Mouse (Mus musculus) liver, embryonic 14.5 days (tissue): ENCODE measurements around the gene Gtf2h5. TPM values are rescaled to one million over a fixed set of nuclear protein-coding genes. Genes with fewer than 3 reads are reported as not detected.

Experiments used
- ATAC-seq: fragments of 200-750 bp; cut with Nextera tagmentation; 2 replicates; pipeline ENCODE4 v1.8.0; 2017; ENCODE audit warnings: moderate number of reproducible peaks, mild to moderate bottlenecking, moderate library complexity; ENCODE audit not compliant: insufficient read depth
- DNase-seq, 3 experiments: peaks; one replicate each; pipeline ENCODE4 v3.0.0-alpha.2; 2012 to 2013; ENCODE audit warnings: low read depth in 3 of 3, low spot score in 3 of 3
- H3K27ac ChIP-seq: fragments of 300-500 bp; sonication (generic); 2 replicates; pipeline ENCODE4 v1.5.1; 2014; ENCODE audit warnings: moderate library complexity, mild to moderate bottlenecking, control low read depth, inconsistent platforms
- H3K27me3 ChIP-seq: fragments of 300-500 bp; sonication (generic); 2 replicates; pipeline ENCODE4 v1.6.1; 2014; ENCODE audit warnings: mild to moderate bottlenecking, low read length, moderate library complexity; ENCODE audit not compliant: control insufficient read depth, insufficient read depth
- H3K36me3 ChIP-seq: fragments of 300-500 bp; sonication (generic); replicated peaks from 2 replicates; pipeline ENCODE4 v1.6.1; 2014; ENCODE audit warnings: low read depth; ENCODE audit not compliant: control insufficient read depth, insufficient read depth
- H3K4me1 ChIP-seq, 2 experiments: fragments of 200-500 bp in 1 of 2; fragments of 300-500 bp in 1 of 2; sonication (generic) in 1 of 2; replicated peaks; 2 replicates each; pipeline ENCODE4 v1.6.1; 2012 to 2014; ENCODE audit warnings: antibody characterized with exemption in 1 of 2, inconsistent platforms in 1 of 2, low read length in 1 of 2; ENCODE audit not compliant: control insufficient read depth in 2 of 2, insufficient read depth in 2 of 2
- H3K4me2 ChIP-seq: fragments of 300-500 bp; sonication (generic); 2 replicates; pipeline ENCODE4 v1.6.1; 2014; ENCODE audit warnings: low read depth, mild to moderate bottlenecking, control low read depth, moderate library complexity
- H3K4me3 ChIP-seq, 2 experiments: fragments of 200-500 bp in 1 of 2; fragments of 300-500 bp in 1 of 2; sonication (generic) in 1 of 2; 2 replicates each; pipeline ENCODE4 v1.5.1; 2012 to 2014; ENCODE audit warnings: low read depth in 2 of 2, low read length in 2 of 2, mild to moderate bottlenecking in 2 of 2, control low read depth in 1 of 2, inconsistent platforms in 1 of 2, moderate library complexity in 1 of 2; ENCODE audit not compliant: insufficient read depth in 1 of 2
- H3K9ac ChIP-seq: fragments of 300-500 bp; sonication (generic); replicated peaks from 2 replicates; pipeline ENCODE4 v1.6.1; 2014; ENCODE audit warnings: mild to moderate bottlenecking, control low read depth, moderate library complexity
- H3K9me3 ChIP-seq: fragments of 300-500 bp; sonication (generic); 2 replicates; pipeline ENCODE4 v1.6.1; 2016; ENCODE audit warnings: low read length, mixed read lengths; ENCODE audit not compliant: control insufficient read depth
- CTCF ChIP-seq: IDR thresholded peaks from 2 replicates; pipeline ENCODE4 v1.5.1; 2016; ENCODE audit warnings: antibody characterized with exemption, low read depth, control low read depth
- EP300 ChIP-seq: IDR thresholded peaks from 2 replicates; pipeline ENCODE4 v1.6.1; 2016; ENCODE audit warnings: antibody characterized with exemption, low read depth
- WGBS: fragments of 180-500 bp; shearing (Covaris S2); extraction: QIAGEN DNeasy Blood & Tissue Kit; methylation state at CpG from one replicate; pipeline ENCODE4 v1.1.7; 2014; ENCODE audit not compliant: insufficient replicate concordance; 5-methylcytosine and 5-hydroxymethylcytosine counted together
- polyA plus RNA-seq, 2 experiments: library from polyadenylated mRNA; depleted of rRNA in 1 of 2; stranded (reverse) in 1 of 2; unstranded in 1 of 2; fragments of >200 nt; fragmentation: Nextera tagmentation in 1 of 2; extraction: Ambion mirVana in 1 of 2; gene quantifications; 2 replicates each; pipeline versions ENCODE4 v1.2.1 to v1.2.3; 2012 to 2014

Gene Gtf2h5
- polyA plus RNA-seq, 2 experiments = 26.7 to 84.0 TPM

DNA sequence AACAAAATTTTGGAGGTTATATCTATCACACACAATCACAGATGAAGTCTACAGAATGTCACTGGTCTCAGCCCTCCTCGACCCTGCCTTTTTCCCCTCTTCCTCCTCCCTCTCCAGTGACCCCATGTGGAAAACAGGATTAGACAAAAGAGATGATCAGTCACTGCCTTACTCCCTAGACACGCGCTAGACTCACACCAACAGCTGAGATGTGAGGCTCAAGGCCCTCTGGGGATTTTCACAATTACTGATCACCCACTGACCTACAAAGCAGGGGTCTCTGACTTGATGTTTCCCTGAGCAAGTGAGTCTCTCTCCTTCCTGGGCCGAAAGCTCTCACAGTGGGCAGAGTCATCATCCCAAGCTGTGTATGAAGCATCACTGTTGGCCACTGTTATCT is 26.8 kb upstream of the Gtf2h5 start:
- DNase-seq (no peak), ATAC-seq (no peak)
- no peaks in the 10 kb centered on the region for H3K36me3 ChIP-seq
- no peaks in the 10 kb centered on the region for H3K27me3 ChIP-seq
- 68% methylated on average over 4 of the region's 4 CpGs for WGBS
- no peak overlapping the region for H3K4me3 ChIP-seq
- H3K4me2 ChIP-seq = no peak overlapping the region
- no peak overlapping the region for H3K9ac ChIP-seq
- no peaks in the 10 kb centered on the region for H3K9me3 ChIP-seq
- no peak overlapping the region for H3K27ac ChIP-seq
- TF ChIP-seq CTCF (no peak), EP300 (no peak)
- no peaks in the 10 kb centered on the region for H3K4me1 ChIP-seq

DNA sequence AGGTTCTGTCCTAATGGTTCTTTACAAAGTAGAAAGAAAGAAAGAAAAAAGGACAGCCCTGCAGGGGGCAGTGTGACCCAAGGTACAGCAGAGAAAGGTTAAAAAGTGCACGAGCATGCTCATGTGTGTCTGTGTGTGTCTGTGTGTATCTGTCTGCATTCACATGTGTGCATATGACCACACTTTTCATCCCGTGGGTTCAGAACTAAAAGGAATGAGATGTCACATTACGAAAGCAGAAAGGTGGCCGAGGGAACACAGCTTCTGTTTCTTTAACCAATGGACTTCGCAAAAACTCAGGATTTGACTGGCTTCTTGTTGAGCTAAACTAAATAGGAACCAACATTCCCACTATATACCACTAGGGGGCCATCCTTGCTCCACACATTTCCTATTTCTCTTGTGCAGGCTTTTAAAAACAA is 24.6 kb upstream of the Gtf2h5 start:
- Histone ChIP-seq H3K27me3 (no peaks in the 10 kb centered on the region), H3K4me2 (no peak overlapping the region), H3K9me3 (no peaks in the 10 kb centered on the region), H3K4me1 (no peaks in the 10 kb centered on the region), H3K9ac (no peak overlapping the region), H3K27ac (no peak overlapping the region), H3K4me3 (no peak overlapping the region), H3K36me3 (no peaks in the 10 kb centered on the region)
- 13% methylated on average over 5 of the region's 5 CpGs for WGBS
- TF ChIP-seq EP300 = no peak
- peak; percentile 75 for TF ChIP-seq CTCF
- ATAC-seq = no peak
- peak; percentile 27 to 48 (median 29) for DNase-seq

DNA sequence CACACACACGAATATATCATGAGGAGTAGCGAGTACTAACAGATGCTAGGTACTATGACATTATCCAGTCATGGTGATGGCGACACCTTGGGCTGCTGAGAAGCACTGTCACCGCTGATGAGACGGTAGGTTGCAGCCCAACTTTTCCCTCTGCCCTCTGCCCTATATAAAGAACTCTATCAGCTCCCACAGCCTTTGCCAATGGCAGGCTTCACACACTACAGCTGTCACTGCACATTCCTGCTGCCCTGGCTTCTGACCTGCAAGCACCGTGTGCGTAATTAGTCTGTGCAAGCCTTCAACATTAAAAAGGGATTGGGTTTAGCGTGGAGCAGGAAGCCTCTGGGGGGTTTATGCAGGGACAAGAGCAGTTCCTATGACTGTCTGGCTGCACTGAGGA is 16.8 kb upstream of the Gtf2h5 start:
- Histone ChIP-seq H3K4me1 (no peaks in the 10 kb centered on the region), H3K4me2 (no peak overlapping the region), H3K27ac (no peak overlapping the region), H3K9me3 (no peaks in the 10 kb centered on the region), H3K9ac (no peak overlapping the region), H3K4me3 (no peak overlapping the region), H3K36me3 (no peaks in the 10 kb centered on the region), H3K27me3 (no peaks in the 10 kb centered on the region)
- 76% methylated on average over 8 of the region's 8 CpGs for WGBS
- DNase-seq (no peak), ATAC-seq (no peak)
- TF ChIP-seq EP300 = no peak
- no peak for TF ChIP-seq CTCF

DNA sequence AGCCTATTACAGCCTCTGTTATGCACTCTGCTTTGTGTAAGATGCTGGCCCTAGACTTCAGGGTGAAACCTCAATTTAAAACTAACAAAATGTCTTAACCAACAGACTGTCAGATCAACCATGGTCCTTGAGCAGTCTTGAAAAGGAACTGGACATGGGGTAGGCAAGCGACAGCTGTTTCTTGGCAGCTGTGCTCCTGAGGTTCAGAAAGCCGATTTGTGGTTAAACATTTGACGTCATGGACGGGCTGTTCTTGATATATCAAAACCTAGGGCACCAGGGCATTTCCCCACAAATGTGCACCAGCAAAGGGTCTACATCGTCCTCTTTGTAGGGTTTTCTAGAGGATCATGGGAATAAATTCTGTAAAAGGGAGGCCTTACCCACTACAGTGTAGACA is 16.1 kb upstream of the Gtf2h5 start:
- no peak for ATAC-seq
- TF ChIP-seq CTCF (no peak), EP300 (no peak)
- Histone ChIP-seq H3K9ac (no peak overlapping the region), H3K27ac (no peak overlapping the region), H3K36me3 (no peaks in the 10 kb centered on the region), H3K4me1 (no peaks in the 10 kb centered on the region), H3K9me3 (no peaks in the 10 kb centered on the region), H3K4me2 (no peak overlapping the region), H3K27me3 (no peaks in the 10 kb centered on the region), H3K4me3 (no peak overlapping the region)
- no peak for DNase-seq
- 56% methylated on average over 5 of the region's 5 CpGs for WGBS

DNA sequence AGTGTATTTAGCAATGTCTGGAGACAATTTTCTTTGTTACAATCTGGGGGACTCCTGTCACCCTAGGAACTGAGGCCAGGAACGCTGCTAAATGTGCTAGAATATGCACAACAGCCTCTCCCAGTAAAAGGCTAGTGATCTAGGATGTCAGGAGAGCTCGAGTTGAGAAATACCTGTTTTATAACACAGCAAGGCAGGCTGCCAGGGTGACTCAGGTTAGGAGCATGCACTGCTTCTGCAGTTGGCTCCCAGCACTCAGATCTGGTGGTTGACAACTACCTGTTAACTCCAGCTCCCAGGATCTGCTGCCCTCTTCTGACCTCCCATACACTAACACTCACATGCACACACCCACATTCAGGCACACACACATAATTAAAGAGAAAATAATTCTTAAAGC is 13.6 kb upstream of the Gtf2h5 start:
- WGBS = 63% methylated on average over 2 of the region's 2 CpGs
- Histone ChIP-seq H3K36me3 (no peaks in the 10 kb centered on the region; the same call in 1 of the 2 replicates), H3K27ac (no peak overlapping the region), H3K4me1 (no peaks in the 10 kb centered on the region), H3K4me2 (no peak overlapping the region), H3K27me3 (no peaks in the 10 kb centered on the region), H3K4me3 (no peak overlapping the region), H3K9me3 (no peaks in the 10 kb centered on the region), H3K9ac (no peak overlapping the region)
- DNase-seq (no peak), ATAC-seq (no peak)
- TF ChIP-seq CTCF (no peak), EP300 (no peak)

DNA sequence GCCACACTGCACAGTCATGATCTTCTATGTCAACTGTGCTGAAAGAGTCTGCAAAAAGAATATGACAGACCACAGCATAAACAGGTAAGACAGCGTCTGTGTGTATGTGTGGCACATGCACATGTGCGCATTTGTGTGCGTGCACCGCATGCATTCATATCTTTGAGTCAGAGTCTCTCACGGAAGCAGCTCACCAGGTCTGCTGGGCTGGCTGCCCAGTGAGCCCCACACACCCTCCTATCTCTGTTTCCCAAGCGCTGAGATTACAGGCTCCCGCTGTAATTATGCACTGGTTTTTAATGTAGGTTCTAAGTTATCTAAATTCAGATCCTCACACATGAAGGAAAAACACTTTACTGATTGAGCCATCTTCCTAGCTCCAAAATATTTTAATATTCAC is 12.0 kb upstream of the Gtf2h5 start:
- 87% methylated on average over 7 of the region's 7 CpGs for WGBS
- Histone ChIP-seq H3K27ac (no peak overlapping the region), H3K27me3 (no peaks in the 10 kb centered on the region), H3K4me3 (no peak overlapping the region), H3K9me3 (no peaks in the 10 kb centered on the region), H3K9ac (no peak overlapping the region), H3K4me1 (no peaks in the 10 kb centered on the region), H3K4me2 (no peak overlapping the region), H3K36me3 (no peaks in the 10 kb centered on the region; the same call in 1 of the 2 replicates)
- TF ChIP-seq EP300 = no peak
- no peak for TF ChIP-seq CTCF
- no peak for ATAC-seq
- no peak for DNase-seq
